Mouse (Mus musculus): ENCODE measurements around the gene Babam2.
"Not testable (repeated sequence)": the region's sequence is repeated elsewhere in the genome, so short reads cannot be mapped to it uniquely, and the experiment has no call there.

Babam2 gene

DNA sequence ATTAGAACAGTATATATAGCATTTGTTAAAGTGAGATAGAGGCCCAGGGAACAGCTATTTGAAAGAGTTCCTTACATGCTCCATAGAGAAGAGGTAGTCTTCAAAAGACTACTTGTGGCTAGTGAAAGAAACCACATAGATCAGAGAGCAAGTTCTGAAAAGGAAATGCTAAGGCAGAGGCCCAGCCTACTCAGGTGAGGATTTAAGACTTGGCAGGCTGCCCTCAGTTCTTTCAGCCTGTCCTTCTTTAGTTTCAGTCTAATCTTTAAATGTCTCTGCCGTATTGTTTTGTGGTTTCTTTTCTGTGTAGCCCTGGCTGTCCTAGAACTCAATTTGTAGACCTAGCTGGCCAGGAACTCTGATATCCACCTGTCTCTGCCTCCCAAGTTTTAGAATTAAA lies 134.1 kb downstream of the Babam2 start:
- no peak for DNase-seq (ENCODE audit: low spot score)

DNA sequence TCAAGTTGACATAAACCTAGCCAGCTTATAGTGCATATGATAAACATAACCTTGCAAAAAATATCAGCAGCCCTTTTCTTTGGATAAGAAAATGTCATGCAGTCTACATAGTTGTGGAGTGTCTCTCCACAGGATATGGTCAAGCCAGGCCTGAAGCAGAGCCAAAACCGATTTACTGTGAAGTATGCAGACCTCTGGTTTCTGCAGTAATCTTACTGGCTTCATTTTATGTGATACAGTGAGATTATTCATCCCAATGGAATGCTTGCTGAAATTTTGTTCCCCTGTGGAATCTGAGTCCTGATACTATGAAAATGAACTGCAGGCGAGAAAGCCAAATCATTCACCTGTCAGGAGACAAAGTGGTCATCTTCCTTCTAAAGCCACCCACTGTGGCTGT lies 138.2 kb downstream of the Babam2 start:
- DNase-seq (ENCODE audit: low spot score): no peak

DNA sequence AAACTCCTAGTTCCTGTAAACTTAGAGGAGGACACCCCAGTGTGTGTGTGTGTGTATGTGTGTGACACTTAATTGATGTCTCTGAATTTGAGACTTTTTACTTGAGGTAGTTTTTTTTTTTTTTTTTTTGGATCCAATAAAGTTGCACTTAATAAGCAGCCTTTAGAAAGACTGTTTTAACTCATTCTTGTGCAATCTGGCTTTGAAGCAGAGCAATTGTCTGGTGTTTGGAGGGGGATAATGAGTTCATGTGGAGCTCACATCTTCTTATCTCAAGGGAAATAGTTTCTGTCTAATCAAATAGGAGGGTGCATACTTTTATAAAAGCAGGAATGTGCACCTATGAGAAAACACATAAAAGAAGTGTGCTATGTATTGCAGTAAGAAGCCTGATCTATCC lies 142.5 kb downstream of the Babam2 start:
- no peak for DNase-seq (ENCODE audit: low spot score)

DNA sequence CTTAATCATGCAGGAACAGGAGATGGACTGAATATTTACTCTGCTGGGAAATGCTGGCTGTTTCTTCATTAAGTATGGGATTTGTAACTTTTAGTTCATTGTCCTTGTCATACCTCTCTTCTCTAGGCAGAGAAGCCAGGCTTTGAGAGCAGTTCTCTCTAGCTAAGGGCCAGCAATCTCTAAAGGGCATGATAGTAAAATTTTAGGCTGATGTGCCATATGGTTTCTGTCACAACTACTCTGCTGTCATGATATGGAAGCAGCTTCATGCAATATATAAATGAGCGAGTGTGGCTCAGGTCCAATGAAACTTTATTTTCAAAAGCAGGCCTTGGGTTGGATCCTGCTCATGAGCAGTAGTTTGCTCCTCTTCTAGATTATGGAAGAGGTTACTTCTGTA lies 142.9 kb downstream of the Babam2 start:
- no peak for DNase-seq (ENCODE audit: low spot score)

DNA sequence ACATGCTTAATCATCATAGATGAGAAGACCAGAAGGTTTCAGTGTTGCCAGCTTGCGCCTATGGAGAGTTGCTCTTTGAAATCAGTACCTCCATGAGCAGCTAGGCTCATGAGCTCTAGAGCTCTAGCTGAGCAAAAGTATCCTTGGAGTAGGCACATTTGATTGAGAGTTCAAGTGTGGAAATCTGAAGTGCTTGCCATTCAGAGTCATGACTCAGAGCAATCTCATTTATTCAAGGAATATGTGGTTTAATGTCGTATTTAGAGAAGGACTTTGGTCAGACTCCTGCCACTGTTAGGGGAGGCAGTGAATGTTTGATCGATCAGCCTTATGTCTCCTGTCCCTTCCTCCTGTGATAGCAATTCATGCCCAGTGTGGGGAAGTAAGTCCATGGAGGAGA lies 147.4 kb downstream of the Babam2 start:
- no peak for DNase-seq (ENCODE audit: low spot score)

DNA sequence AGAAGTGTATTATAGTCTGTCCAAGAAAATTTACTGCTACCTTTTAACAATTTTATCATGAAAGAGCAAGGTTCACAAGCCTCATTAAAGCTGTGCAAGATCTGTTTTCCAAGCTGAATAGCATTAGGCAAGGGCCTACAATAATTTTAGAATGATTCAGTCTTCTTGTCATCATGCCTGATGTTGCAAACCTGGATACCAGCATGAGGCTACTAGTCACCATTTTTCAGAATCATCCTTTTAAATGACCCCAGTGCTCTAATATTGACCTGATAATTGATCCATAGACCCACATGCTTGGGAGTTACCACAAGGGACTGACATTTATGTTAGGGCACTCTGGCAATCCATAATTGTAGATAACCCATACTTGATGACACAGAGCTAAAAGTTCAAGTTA lies 149.5 kb downstream of the Babam2 start:
- DNase-seq (ENCODE audit: low spot score): no peak

DNA sequence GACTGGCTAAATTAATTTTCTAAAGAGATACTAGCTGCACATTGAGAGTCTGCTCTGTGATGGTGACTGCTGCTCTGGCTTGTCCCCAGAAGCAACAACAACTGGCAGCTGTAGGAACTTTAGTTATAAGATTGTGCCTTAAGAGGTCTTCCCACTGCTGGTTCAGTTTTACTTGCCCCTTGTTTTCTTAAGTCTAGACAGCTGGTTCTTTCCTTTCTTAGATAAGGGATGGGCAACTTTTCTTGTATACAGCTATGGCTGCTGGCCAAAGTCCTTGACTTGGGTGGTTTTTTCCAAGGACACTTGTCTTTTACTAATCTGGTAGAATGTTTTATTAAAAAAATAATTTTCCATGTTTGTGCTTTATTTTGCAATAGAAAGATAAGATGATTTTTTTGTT lies 151.5 kb downstream of the Babam2 start:
- DNase-seq (ENCODE audit: low spot score): no peak

DNA sequence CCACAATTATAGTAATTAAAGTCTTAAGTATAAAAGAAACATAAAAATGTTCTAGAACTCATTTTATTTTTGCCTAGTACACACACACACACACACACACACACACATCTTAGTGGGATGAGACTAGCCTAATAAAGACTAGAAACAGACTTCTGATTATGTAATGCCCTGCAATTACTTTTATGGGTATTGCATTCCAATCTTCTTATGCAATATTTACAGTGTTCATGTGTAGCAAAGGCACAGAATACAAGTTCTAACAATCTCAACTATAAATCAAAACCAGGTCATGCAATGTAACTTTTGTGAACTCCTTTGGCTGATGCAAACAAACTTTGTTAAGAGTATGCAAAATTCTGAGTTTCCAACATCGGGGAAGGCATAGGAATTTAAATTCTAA lies 155.3 kb downstream of the Babam2 start:
- DNase-seq (ENCODE audit: low spot score): no peak

DNA sequence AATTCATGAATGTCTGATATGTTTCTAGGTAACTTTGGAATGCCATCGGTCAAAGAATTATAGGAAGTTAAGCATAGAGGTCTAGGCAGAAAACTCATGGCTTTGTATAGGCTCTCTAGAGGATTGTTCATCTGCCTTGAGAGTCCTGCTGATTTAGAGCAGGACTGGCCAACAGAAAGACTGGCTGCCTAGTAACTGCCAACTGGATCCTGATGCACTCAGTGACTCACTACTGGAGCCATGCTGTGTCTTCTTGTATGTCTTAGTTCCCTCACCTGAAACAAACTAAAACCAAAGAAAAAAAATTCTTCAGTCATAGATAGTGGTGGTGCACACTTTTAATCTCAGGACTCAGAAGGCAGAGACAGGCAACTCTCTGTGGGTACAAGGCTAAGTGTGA lies 156.3 kb downstream of the Babam2 start:
- no peak for DNase-seq (ENCODE audit: low spot score)

DNA sequence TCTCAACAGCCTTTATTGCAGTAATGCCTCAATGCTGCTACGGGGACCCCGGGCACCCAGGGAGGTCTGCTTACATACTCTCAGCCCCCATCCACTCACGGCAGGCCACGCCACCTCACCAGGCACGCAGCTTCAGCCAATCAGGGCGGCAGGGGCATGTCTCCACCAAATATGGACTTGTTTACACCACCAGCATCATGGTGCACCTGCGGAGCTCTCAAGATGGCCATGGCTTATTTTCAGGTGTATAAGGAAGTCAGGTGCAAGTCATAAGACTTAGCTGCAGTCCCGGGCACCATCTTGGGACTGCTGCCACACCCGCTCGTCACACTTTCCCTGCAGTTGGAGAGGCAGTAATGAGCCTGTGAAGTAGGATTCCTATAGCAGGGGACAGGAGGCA lies 161.4 kb downstream of the Babam2 start:
- DNase-seq (ENCODE audit: low spot score): not testable (repeated sequence)

DNA sequence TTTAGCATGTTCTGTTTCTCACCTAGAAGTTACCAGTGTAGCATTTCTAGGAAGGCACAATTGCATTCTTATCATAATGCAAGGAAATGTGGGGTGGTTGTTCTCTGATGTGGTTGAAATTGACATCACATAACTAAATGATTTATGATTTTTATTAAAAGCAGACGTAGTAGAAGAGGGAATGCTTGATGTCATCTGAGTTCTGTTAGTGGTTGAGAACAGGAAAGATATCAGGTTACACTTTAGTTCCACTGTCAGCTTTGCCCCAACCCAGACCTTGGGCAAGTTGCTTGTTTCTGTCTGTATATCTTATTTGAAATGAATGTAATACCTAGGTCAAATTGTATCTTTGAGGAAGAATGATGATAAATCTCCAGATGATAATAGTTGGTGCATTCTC lies 162.9 kb downstream of the Babam2 start:
- DNase-seq (ENCODE audit: low spot score): no peak

DNA sequence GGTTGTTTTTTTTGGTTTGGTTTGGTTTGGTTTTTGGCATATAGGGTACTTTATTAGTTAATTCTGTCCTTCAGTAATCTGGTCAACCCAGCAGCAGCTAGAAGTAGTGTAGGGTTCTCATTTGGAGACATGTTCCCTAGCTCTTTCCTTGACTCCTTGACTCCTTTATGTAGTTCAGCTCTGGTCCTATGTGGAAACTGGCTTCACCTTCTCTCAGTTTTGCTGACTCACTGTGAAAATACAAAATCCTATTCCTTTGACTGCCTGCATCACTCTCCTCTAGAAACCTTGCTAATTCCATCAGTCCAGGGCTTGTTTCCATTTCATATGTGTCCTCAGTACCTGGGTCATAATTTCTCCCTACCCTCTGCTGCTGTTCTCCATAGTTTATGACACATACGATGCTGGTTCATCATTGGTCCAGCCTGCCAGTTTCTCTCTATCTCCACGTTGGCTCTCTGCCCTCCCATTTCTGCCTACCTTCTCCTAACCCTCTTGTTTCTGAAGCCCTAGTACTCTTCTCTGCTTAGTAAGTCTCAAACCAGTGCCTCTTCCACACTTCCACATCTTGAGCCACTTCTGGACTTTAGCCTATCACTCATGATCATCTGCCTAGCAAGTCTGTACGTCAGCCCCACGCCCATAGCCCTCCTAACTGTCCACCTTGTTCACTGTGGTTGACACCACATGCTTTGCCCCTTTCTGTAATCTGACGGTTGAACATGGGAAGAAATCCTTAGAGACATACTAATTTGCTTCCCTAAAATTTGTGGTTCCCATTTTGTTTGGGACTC lies 163.5 kb downstream of the Babam2 start:
- DNase-seq (ENCODE audit: low spot score): no peak

DNA sequence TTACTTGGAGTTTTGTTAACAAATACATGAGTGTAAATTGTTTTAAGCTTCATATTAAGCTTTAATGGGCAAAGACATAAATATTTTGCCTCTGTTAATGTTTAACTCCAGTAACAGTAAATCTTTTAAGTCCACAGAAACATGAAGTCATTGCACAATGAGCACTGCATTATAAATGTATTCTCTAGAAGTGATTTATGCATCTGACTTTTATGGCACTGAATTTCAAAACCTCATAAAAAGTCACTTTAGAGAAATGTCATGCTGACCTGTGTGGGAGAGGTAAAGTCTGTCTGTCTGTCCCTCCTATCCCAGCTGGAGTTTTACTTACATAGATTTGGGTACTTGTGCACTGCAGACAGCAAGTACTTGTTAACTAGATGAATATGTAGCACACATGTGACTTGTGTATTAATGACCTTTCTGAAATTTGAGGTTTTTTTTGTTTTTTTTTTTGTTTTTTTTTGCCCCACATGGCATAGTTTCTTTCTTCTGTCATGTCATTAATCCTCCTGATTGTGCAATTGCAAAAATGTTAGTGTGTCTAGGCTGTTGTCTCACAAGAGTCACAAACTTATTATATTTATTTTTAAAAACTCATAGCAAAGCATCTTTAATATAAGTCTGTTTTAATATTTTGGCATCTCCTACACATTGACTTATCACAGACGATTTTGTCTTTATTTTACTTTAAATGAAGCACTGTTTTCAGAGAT lies 165.4 kb downstream of the Babam2 start:
- no peak for DNase-seq (ENCODE audit: low spot score)

DNA sequence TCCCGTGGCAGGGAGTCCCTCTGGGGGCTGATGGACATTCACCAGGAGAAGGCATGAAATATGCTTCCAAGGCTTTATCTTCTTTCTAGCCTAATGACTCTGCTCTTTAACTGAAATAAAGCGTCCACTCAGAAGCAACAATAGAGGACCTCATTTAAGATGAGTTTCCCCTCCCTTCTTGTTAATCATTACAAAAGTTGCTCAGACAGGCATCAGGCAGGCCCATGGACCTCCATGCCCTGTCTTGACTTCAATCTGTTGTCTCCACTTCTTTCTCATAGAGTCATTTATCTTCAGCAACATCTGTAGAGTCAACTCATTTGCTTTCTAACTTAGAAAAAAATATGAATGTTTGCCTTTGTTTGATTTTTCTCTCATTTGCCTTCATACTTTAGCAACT lies 166.6 kb downstream of the Babam2 start:
- DNase-seq (ENCODE audit: low spot score): no peak

DNA sequence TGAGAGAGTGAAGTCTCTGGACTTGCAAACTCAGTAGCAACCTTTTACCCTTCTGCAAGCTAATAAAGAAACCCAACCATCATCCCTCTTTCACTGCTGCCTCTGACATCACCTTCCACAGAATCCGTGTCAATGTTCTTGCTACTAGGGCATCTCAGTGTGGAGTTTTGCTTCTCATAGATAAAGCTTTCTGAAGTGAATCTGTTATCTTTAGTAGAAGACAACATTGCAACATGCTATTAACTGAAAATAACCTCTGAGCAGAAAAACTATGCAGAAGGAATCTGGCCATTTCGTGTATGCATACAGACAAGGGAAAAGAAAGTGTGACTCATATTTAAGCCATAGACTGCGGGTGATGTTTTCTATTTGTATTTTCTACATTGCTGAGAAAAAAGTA lies 168.6 kb downstream of the Babam2 start:
- DNase-seq (ENCODE audit: low spot score): no peak

DNA sequence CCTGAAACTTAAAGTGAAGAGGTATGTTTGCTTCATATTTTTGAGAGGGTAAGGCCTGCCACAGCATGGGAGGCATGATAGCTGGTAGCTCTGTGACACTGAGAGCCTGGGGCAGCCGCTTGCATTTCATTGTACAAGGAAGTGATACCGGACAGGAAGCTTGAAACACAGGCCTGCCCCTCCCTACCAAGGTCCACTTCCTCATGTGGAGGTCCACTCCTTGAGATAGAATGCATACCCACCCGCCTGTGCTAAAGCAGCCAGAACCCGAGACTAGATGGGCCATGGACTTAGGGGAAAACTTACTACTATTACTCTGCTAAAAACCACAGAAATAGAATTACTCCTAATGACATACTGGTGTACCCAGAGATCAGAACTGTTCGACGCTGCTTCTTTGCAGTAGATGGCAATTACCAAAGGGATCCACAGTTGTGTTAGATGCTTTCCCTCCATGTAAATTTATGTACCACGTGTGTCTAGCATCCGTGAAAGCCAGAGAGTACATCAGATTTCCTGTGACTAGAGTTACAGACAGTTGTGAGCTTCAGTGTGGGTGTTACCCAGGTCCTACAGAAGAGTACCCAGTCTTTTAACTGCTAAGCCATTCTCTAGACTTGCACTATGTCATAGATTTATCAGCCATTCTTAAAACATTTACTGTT lies 173.5 kb downstream of the Babam2 start:
- no peak for DNase-seq (ENCODE audit: low spot score)

DNA sequence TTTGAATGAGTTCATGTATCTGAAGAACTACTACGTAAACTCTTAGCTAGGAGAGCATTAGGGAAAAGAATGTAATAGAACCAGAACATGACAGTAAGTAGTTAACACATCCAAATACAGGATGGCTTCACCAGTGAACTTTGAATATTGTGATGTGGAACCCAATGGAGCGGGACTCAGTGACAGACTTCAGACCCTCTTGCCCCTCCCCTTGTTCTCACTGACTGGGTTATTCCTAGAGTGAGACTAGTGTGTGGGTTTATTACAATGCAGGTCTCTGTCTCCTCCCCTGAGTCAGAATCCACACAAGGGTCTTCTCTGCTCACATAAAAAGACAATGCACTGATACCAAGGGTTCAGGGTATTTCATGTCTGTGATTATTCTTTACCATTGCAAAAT lies 175.8 kb downstream of the Babam2 start:
- no peak for DNase-seq (ENCODE audit: low spot score)

DNA sequence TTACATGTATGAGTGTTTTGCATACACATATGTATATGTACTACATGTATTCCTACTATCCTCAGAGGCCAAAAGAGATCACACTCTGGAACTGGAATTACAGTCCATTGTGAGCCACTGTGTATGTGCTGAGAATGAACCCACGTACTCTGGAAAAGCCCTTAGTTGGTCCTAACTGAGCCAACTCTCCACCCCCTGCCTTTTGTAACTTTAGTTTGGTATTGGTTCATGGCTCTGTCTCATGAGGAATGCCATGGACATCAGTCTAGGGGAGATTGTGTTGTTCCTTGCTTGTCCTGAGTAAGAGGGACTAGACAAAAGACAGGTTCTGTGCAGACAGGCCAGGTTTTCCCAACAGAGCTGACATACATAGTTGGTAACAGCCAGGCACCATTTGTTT lies 177.1 kb downstream of the Babam2 start:
- DNase-seq (ENCODE audit: low spot score): no peak

DNA sequence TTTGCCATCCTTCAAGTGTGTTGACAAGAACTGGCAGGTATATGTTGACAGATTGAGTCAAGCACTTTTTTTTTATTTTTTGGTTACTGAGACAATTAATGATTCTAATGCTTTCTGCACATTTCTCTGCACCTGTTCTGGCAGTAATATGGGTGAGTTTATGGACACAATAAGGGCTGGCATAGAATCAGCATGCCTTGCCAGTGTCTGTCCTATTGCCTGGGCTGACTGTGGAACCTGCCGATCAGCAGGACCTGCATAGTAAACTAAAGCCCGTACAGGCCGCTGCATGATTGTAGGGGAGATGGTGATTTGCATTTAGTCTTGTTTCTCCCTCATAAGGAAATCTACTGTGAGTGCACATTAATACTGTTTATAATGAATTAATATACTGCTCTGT lies 178.0 kb downstream of the Babam2 start:
- DNase-seq (ENCODE audit: low spot score): no peak

DNA sequence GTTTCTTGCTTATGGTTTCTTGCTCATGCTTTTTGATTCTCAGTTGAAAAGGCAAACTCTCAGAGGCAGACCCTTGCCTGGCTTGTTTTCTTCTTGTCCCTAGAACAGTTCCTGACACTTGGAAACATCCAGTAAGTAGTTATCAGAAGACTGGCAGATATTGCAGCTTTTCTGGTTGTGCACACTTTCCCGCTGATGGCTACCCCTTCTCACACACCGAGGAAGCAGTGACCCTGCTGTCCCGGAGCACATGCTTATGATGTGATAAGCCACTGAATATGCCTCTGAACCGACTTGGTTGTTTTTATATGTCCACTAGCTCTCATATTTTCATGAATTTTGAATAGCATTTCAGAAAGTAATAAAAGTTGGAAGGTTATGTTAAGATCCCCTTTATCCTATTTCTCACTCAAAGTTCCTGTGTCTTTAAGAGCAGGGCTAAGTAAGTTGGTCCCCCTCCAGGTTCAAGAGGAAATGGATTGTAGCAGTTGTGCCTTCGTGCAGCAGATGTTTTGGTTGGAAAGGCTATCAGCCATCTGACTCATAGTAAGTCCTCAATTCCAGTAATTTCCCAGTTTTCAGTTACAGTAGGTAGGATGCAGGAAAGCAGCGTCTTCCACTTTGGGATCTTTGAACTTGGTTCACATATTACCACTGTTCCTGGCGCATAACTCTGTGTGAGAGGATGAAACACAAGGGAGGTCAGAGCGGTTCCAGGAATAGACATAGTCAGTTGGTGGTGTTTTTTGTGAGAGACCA lies 178.9 kb downstream of the Babam2 start:
- DNase-seq (ENCODE audit: low spot score): no peak

DNA sequence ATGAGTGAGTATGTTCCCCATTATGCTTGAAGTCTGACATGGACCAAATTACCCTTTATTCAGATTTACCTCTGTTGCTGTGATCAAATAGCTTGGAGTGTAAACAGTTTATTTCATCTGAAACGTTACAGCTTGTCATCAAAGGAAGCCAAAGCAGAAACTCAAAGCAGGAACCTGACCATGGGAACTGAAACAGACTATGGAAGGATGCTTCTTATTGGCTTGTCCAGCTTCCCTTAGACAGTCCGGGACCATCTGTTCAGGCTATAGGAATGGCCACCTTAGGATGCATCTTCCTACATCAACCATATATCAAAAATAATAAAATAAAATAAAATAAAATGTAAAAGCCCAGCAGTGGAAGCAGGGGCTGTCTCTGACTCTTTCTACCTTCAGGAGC lies 183.0 kb downstream of the Babam2 start:
- DNase-seq (ENCODE audit: low spot score): no peak

DNA sequence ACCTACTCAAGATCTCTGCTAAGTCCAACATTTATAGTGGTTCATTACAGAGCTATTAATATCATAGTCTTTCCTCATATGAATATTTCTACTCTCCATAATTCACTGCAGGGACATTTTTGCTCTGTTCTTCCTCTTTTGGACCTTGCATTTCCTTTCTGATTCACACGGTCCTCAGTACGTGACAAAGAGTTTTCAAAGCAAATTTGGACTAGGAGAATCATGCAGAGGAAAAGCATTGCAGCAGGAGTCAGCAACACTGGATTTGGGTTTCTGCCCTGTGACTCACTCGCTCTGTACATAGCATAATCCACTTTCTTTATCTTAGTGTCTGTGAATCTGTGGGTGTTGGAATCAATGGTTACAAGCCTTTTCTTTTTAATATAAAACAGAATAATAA lies 184.8 kb downstream of the Babam2 start:
- no peak for DNase-seq (ENCODE audit: low spot score)

DNA sequence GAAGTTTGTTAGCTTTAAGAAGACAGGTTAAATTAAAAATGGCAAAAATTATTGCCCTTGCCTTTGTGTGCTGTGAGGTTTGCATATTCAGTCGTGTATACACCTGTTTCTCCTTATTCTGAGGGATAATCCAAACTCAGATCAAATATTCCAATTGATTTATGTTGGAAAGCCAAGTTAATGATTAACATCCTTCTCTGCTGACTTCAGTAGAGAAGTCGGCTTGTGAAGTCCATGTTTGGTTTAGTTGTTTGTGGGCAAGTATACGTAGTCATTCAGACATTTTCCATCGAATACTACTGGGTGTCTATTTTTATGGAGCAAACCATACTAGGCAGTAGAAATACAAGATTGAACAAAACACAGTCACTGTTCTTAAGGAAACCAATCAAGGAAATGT lies 187.5 kb downstream of the Babam2 start:
- no peak for DNase-seq (ENCODE audit: low spot score)
